Mouse (Mus musculus) megakaryocyte, embryonic 14.5 days (primary cell): Measurements from ENCODE around the gene Ceacam18.

Experiments
- FLI1 ChIP-seq: IDR thresholded peaks from 2 replicates; pipeline ENCODE4 v1.6.1; 2012; ENCODE audit warnings: low read length, inconsistent platforms, mixed read lengths
- GATA1 ChIP-seq: IDR thresholded peaks from 3 replicates; pipeline ENCODE4 v1.6.1; 2012; ENCODE audit warnings: mixed read lengths, low read length, inconsistent platforms, borderline replicate concordance

DNA sequence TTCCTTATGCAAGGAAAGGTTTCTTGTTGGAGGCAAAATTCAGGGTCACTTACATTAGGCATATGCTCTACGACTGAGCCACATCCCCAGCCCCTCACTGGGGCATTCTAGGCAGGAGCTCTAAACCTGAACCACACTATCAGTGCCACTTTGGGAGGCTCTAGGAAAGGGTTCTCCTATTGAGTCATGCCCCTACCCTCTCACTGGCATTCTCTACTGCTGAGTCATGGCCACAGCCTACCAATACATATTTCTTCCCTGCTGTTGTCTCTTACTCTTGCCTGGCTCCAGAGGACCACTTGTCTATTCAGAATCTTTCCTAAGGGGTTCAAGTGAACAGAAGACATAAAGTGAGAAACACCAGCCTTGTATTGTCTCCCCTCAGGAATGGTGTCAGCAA is 28.3 kb downstream of the Ceacam18 start:
- TF ChIP-seq GATA1 (no peak), FLI1 (no peak)
